Mouse (Mus musculus) mature B cell (primary cell): ENCODE measurements around the gene Cyp2j13.
"Not testable (repeated sequence)": the region's sequence is repeated elsewhere in the genome, so short reads cannot be mapped to it uniquely, and the experiment has no call there.

Experiments used
- in situ Hi-C: fragments of 300-500 bp; cut with MboI; formaldehyde crosslinking; loops from 2 replicates; pipeline ENCODE4 v1.14.3; 2019

Gene Cyp2j13

GRCm38 (mm10) chr4:96077261-96078125, at the start of gene Cyp2j13:
Gene Cyp2j13 (minus strand): TSS chr4:96077546.
- in situ Hi-C loops: no loop called here

- in situ Hi-C loops: no loop called here
Measured at GRCm38 (mm10) chr4:96096841-96097240, 19.5 kb upstream of the Cyp2j13 start.

DNA sequence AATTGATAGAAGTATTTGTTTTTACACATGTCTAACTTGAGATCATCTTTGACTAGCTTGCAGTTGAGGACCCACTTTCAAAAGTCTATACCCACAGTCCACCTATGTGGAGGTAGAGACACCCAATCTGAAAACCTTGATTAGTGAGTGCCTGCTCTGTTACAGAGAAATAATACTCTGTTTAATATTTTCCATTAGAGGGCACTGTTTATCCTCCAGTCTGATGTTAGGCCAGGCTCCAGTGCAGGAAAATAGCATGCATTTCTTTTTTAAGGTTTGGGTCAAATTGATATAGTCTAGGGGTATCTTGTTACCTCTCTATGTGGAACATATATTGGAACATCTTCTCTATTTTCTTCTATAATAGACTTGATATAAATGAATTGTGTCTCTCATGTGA, 14.5 kb upstream of the Cyp2j13 start:
- in situ Hi-C loops: no loop called here

DNA sequence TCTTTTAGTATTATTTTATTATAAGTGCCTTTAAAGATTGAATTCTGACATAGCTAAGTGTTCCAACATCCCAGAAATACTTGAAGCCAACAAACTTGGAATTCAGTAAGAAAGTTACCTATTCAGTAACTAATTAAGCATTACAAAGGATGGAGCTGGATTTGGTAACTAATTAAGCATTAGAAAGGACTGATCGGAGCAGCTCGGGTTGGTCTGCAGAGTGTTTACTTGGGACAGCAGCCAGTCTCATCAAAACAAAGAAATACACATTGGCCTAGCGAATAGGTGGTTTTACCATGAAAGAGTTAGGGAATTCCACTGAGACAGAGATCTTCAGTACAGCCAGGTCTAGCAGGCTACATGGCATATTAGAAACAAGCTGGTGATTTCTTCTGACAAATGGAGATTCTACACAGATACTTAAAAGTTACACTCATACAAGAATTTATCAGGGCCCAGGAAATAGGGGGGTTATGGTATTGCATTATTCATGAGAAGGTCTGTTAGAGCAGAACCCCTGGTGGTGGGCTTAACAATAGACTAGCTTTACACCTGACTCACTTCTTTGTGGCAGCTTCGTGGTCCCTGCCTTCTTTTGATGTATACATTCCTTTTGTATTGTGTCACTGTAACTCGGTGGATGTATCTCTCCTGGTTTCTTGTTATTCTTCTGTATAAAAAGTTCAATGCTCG, 12.2 kb upstream of the Cyp2j13 start:
- in situ Hi-C loops: not testable (repeated sequence)

DNA sequence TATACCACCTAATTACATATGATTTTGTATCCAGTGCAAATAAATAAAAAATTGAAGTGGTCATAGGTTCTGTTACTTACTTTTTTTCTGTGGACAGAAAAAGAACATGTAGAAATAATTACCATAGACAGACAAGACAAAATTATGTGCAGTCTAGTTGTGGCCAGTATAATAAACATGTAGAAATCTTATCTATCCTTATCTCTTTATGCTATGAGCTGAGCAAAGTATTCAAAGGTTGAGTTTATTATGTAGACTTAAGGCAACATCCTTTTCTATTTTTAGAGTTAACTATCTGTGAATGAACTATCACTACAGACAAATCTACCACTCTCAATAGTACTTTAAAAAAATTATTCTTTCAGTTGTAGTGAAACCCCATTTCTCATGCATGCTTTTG, 962 bp upstream of the Cyp2j13 start:
- in situ Hi-C loops: no loop called here

- in situ Hi-C loops: no loop called here
Measured at GRCm38 (mm10) chr4:96062045-96062444, 15.3 kb downstream of the Cyp2j13 start.

DNA sequence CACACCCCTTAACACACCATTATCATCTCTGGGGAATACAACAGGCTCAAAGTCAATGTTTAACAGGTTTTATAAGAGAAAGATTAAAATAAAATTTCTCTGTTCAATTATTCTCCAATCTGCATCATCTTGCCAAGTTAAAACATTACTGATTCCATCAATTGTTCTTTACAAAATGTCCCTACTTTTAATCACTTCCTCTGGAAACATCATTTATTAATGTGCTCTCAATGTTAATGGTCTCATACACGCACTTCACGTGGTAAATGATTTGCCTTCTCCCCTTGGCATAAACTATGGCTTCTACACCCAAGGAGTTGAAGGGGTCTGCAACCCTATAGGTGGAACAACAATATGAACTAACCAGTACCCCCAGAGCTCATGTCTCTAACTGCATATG, 17.2 kb downstream of the Cyp2j13 start:
- in situ Hi-C loops: no loop called here

DNA sequence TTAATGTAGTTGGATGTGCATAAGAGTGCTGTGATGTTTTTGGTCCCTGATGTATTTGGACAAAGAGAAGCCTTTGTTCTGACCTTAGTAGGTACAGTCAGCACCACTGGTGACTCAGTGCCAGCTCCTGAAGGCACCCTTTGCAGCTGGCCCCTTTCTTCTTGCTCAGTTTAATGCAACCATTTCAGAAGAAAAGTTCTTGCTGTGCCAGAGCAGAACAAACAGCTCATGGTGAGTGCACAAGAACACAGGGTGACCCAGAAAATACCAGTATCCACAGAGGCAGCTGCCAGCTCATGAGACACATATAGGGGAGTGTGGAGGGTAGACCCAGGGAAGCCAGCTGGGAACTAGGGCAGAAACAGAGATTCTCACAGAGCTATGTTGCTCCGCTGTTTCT, 48.9 kb downstream of the Cyp2j13 start:
- in situ Hi-C loops: no loop called here

GRCm38 (mm10) chr4:96022803-96023202, 54.5 kb downstream of the Cyp2j13 start:
- in situ Hi-C loops: no loop called here

GRCm38 (mm10) chr4:96016875-96017274, 60.5 kb downstream of the Cyp2j13 start:
- in situ Hi-C loops: no loop called here

DNA sequence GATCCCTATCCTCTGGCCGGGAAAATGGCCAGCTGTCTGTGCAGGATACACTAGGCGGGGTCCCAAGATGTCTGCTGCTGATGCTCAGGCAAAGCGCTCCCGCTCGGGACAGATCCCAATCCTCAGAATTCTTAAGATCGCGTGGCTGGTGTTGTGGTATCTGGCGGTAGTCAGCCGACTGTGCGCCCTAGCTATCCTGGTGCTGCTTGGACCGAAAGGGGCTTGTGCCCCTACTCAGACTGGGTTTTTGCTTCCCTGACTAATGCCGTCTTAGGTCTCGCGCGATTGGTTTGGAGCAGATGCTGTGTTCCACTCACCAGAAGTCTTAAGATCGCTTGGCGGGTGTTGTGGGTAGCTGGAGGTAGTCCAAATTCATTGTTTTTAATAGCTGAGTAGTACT, 95.1 kb downstream of the Cyp2j13 start:
- in situ Hi-C loops: not testable (repeated sequence)
